Mouse (Mus musculus) midbrain, postnatal 0 days (tissue): ENCODE measurements around the gene Cfdp1. TPM values are rescaled to one million over a fixed set of nuclear protein-coding genes. Genes with fewer than 3 reads are reported as not detected.

ENCODE experiments used
- ATAC-seq: fragments of 200-750 bp; cut with Nextera tagmentation; 2 replicates; pipeline ENCODE4 v1.8.0; 2017; ENCODE audit warnings: moderate number of reproducible peaks, mild to moderate bottlenecking, moderate TSS enrichment, moderate library complexity; ENCODE audit not compliant: low FRiP score
- DNase-seq: peaks from one replicate; pipeline ENCODE4 v3.0.0-alpha.2; 2015; ENCODE audit warnings: low spot score
- H3K27ac ChIP-seq: fragments of 300-500 bp; sonication (generic); 2 replicates; pipeline ENCODE4 v1.5.1; 2014; ENCODE audit warnings: low read depth, mild to moderate bottlenecking, low read length, mixed read lengths
- H3K27me3 ChIP-seq: fragments of 300-500 bp; sonication (generic); 2 replicates; pipeline ENCODE4 v1.6.1; 2014; ENCODE audit warnings: low read length, control low read depth, mixed read lengths; ENCODE audit not compliant: insufficient read depth
- H3K36me3 ChIP-seq: fragments of 300-500 bp; sonication (generic); 2 replicates; pipeline ENCODE4 v1.6.1; 2014; ENCODE audit warnings: low read length, control low read depth, mixed read lengths; ENCODE audit not compliant: insufficient read depth
- H3K4me1 ChIP-seq: fragments of 300-500 bp; sonication (generic); 2 replicates; pipeline ENCODE4 v1.6.1; 2014; ENCODE audit warnings: mild to moderate bottlenecking, control low read depth, antibody characterized with exemption, low read length, mixed read lengths; ENCODE audit not compliant: insufficient read depth
- H3K4me2 ChIP-seq: fragments of 300-500 bp; sonication (generic); 2 replicates; pipeline ENCODE4 v1.6.1; 2014; ENCODE audit warnings: low read depth, mild to moderate bottlenecking, low read length, mixed read lengths; ENCODE audit not compliant: poor library complexity, severe bottlenecking
- H3K4me3 ChIP-seq: fragments of 300-500 bp; sonication (generic); 2 replicates; pipeline ENCODE4 v1.5.1; 2014; ENCODE audit warnings: low read depth, mild to moderate bottlenecking, low read length, moderate library complexity
- H3K9ac ChIP-seq: fragments of 300-500 bp; sonication (generic); replicated peaks from 2 replicates; pipeline ENCODE4 v1.6.1; 2014; ENCODE audit warnings: mild to moderate bottlenecking, low read length, moderate library complexity, mixed read lengths; ENCODE audit not compliant: poor library complexity, severe bottlenecking
- H3K9me3 ChIP-seq: fragments of 300-500 bp; sonication (generic); 2 replicates; pipeline ENCODE4 v1.6.1; 2016; ENCODE audit warnings: low read length, control low read depth
- CTCF ChIP-seq: IDR thresholded peaks from 2 replicates; pipeline ENCODE4 v1.5.1; 2016; ENCODE audit warnings: antibody characterized with exemption, mild to moderate bottlenecking
- WGBS: fragments of 180-500 bp; shearing (Covaris S2); extraction: QIAGEN DNeasy Blood & Tissue Kit; methylation state at CpG from one replicate; pipeline ENCODE4 v1.1.7; 2014; 5-methylcytosine and 5-hydroxymethylcytosine counted together
- polyA plus RNA-seq: library from polyadenylated mRNA; unstranded; fragments of >200 nt; fragmentation: Nextera tagmentation; extraction: Ambion mirVana; gene quantifications from 2 replicates; pipeline ENCODE4 v1.2.1, GENCODE M21; 2015
- total RNA-seq: library from RNA; depleted of rRNA; stranded (reverse); fragments of >200 nt; gene quantifications from 2 replicates; pipeline ENCODE4 v1.2.3, GENCODE M21; 2014

The Cfdp1 gene
- total and polyA plus RNA-seq, 2 experiments from 2014 or later: 61.3 to 196 TPM

GRCm38 (mm10) chr8:111846746-111847145 is 7.3 kb downstream of the Cfdp1 start:
- no peak for TF ChIP-seq CTCF
- no peak for DNase-seq
- 96% methylated on average over 6 of the region's 6 CpGs for WGBS
- H3K4me3 ChIP-seq: no peak overlapping the region
- H3K9ac ChIP-seq: no peak overlapping the region
- peaks cover 5% of the 10 kb centered on the region for H3K36me3 ChIP-seq
- ATAC-seq: no peak
- no peaks in the 10 kb centered on the region for H3K27me3 ChIP-seq
- no peak overlapping the region for H3K4me2 ChIP-seq
- no peaks in the 10 kb centered on the region for H3K4me1 ChIP-seq
- no peaks in the 10 kb centered on the region for H3K9me3 ChIP-seq
- no peak overlapping the region for H3K27ac ChIP-seq

DNA sequence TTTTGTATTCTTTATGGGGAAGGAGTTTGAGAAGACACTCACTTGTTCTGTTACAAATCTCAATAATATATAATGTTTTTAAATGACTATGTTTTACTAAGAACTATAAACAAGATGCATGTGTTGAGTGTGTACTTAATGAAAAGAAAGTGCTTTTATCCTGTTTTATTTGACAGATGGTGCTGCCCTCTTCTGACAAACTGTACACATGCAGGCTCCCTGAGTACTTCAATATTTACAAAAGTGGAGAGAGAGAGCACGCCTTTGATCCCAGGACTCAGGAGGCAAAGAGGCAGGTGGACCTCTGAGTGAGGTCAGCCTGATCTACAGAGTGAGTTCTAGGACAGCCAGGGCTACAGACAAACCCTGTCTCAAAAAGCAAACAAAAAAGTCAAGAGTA is 18.6 kb downstream of the Cfdp1 start:
- Histone ChIP-seq H3K4me1 (no peaks in the 10 kb centered on the region), H3K4me2 (no peak overlapping the region), H3K9ac (no peak overlapping the region), H3K9me3 (no peaks in the 10 kb centered on the region), H3K36me3 (peaks cover 25% of the 10 kb centered on the region; the same call in 1 of the 2 replicates), H3K27me3 (no peaks in the 10 kb centered on the region), H3K27ac (no peak overlapping the region), H3K4me3 (no peak overlapping the region)
- 42% methylated on average over 1 of the region's 1 CpGs for WGBS
- DNase-seq: no peak
- peak; percentile 76 for TF ChIP-seq CTCF
- ATAC-seq: no peak

GRCm38 (mm10) chr8:111834011-111834410 is 20.1 kb downstream of the Cfdp1 start:
- WGBS: 70% methylated on average over 6 of the region's 6 CpGs
- peak; percentile 11; the same call in 1 of the 2 replicates for TF ChIP-seq CTCF
- H3K4me3 ChIP-seq: no peak overlapping the region

GRCm38 (mm10) chr8:111832983-111833382 is 21.1 kb downstream of the Cfdp1 start:
- no peak overlapping the region for H3K27ac ChIP-seq
- no peak for TF ChIP-seq CTCF
- H3K27me3 ChIP-seq: no peaks in the 10 kb centered on the region
- WGBS: 84% methylated on average over 5 of the region's 5 CpGs
- no peak overlapping the region for H3K4me2 ChIP-seq
- H3K9ac ChIP-seq: no peak overlapping the region
- DNase-seq (no peak), ATAC-seq (no peak)
- H3K4me3 ChIP-seq: no peak overlapping the region
- H3K4me1 ChIP-seq: no peaks in the 10 kb centered on the region
- H3K36me3 ChIP-seq: peaks cover 19% of the 10 kb centered on the region
- H3K9me3 ChIP-seq: no peaks in the 10 kb centered on the region

More at GRCm38 (mm10) chr8:111834011-111834410, 20.1 kb downstream of the Cfdp1 start:
- Histone ChIP-seq H3K27me3 (no peaks in the 10 kb centered on the region), H3K9me3 (no peaks in the 10 kb centered on the region), H3K36me3 (peaks cover 22% of the 10 kb centered on the region), H3K27ac (no peak overlapping the region), H3K4me1 (no peaks in the 10 kb centered on the region), H3K9ac (no peak overlapping the region), H3K4me2 (no peak overlapping the region)
- no peak for DNase-seq
- no peak for ATAC-seq

- no peak overlapping the region for H3K4me2 ChIP-seq
- H3K27me3 ChIP-seq: no peaks in the 10 kb centered on the region
- H3K4me3 ChIP-seq: no peak overlapping the region
- H3K36me3 ChIP-seq: peaks cover 17% of the 10 kb centered on the region
- DNase-seq (no peak), ATAC-seq (no peak)
- no peak overlapping the region for H3K27ac ChIP-seq
- H3K9me3 ChIP-seq: no peaks in the 10 kb centered on the region
- 70% methylated on average over 4 of the region's 4 CpGs for WGBS
- no peaks in the 10 kb centered on the region for H3K4me1 ChIP-seq
- no peak overlapping the region for H3K9ac ChIP-seq
- TF ChIP-seq CTCF: no peak
Observed at GRCm38 (mm10) chr8:111831996-111832395, 22.1 kb downstream of the Cfdp1 start.

DNA sequence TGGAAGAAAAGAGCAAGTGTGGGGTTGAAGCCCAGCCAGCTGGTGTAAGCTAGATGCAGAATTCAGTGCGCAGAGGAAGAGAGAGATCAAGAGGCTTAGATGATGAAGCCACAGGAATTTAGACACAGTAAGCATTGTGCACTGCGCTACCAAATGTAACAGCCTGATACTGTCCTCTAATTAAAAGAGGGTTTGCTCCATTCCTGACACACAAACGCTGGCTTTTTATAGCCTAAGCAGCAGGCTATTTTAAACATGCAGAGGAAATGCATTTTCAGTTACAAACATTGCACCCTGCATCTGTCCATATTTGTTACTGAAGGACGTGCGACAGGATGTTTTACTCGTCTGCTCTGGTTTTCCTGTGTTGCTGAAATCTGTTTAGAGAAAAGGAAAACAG is 25.5 kb downstream of the Cfdp1 start:
- no peak overlapping the region for H3K27ac ChIP-seq
- H3K4me3 ChIP-seq: no peak overlapping the region
- H3K9me3 ChIP-seq: no peaks in the 10 kb centered on the region
- peaks cover 17% of the 10 kb centered on the region for H3K36me3 ChIP-seq
- no peaks in the 10 kb centered on the region for H3K27me3 ChIP-seq
- no peak for TF ChIP-seq CTCF
- no peak for DNase-seq
- no peak overlapping the region for H3K9ac ChIP-seq
- no peaks in the 10 kb centered on the region for H3K4me1 ChIP-seq
- ATAC-seq: no peak
- WGBS: 67% methylated on average over 6 of the region's 6 CpGs
- H3K4me2 ChIP-seq: no peak overlapping the region
